Mouse (Mus musculus): ENCODE results near the gene Cbln4. TPM values are rescaled to one million over a fixed set of nuclear protein-coding genes. Genes with fewer than 3 reads are reported as not detected.

The Cbln4 gene
- polyA plus RNA-seq (2015; fragmentation: Nextera tagmentation; extraction: Ambion mirVana), result not detected in 2 replicates

GRCm38 (mm10) chr2:172043235-172043610, at the start of gene Cbln4:
Gene Cbln4, minus strand, starts transcription at chr2:172043466.

Other genes starting within 250 kb of the Cbln4 start
- gene Mc3r, start 205.0 kb upstream of the Cbln4 start, polyA plus RNA-seq (2015; fragmentation: Nextera tagmentation; extraction: Ambion mirVana), result not detected in 2 replicates